Mouse (Mus musculus): ENCODE data around the gene Aatf.

GRCm38 (mm10) chr11:84562758-84563347 lies 49.5 kb upstream of the Aatf start:
- TF ChIP-seq POLR2A (IDR thresholded peaks at IDR 0.05; ENCODE audit: borderline replicate concordance, insufficient read depth, low read length) = no peak
- no peak for TF ChIP-seq CTCF (IDR thresholded peaks at IDR 0.05; ENCODE audit: borderline replicate concordance, insufficient read depth, low read depth, low read length)

Data from cerebellum, adult 2 months (tissue).